Mouse (Mus musculus): Measurements from ENCODE around the gene Ebpl. TPM values are rescaled to one million over a fixed set of nuclear protein-coding genes. Genes with fewer than 3 reads are reported as not detected.

Gene Ebpl
- total and polyA plus RNA-seq, 2 experiments = 17.6 to 19.5 TPM

- 55% methylated on average over 16 of the region's 16 CpGs for WGBS
- no peaks in the 10 kb centered on the region for H3K36me3 ChIP-seq (ENCODE audit: control insufficient read depth, insufficient read depth, low read length)
- no peaks in the 10 kb centered on the region for H3K4me1 ChIP-seq (ENCODE audit: control insufficient read depth, insufficient read depth, low read length)
- no peaks in the 10 kb centered on the region for H3K79me2 ChIP-seq (ENCODE audit: control insufficient read depth, insufficient read depth, low read length)
- peak; percentile 66 for DNase-seq (ENCODE audit: extremely low read depth, low read depth, low spot score)
- TF ChIP-seq POLR2A (IDR thresholded peaks at IDR 0.05; ENCODE audit: extremely low read depth, insufficient read depth, low read length) (no peak), CTCF (IDR thresholded peaks at IDR 0.05; ENCODE audit: low read depth, low read length) (peak; percentile 72)
- H3K4me3 ChIP-seq (ENCODE audit: insufficient read depth, low read depth, low read length) = no peak overlapping the region
- H3K9ac ChIP-seq (ENCODE audit: low read depth, low read length) = no peak overlapping the region
- H3K27ac ChIP-seq (replicated peaks; ENCODE audit: insufficient read depth, low read depth, low read length) = no peak overlapping the region
- H3K27me3 ChIP-seq (ENCODE audit: control insufficient read depth, insufficient read depth, low read length) = no peaks in the 10 kb centered on the region; the same call in 1 of the 2 replicates
These were observed 66.1 kb downstream of the Ebpl start for GRCm38 (mm10) chr14:61293884-61294737.

GRCm38 (mm10) chr14:61290664-61291063 is 69.6 kb downstream of the Ebpl start:
- Histone ChIP-seq H3K9ac (ENCODE audit: low read depth, low read length) (no peak overlapping the region), H3K4me1 (ENCODE audit: control insufficient read depth, insufficient read depth, low read length) (no peaks in the 10 kb centered on the region), H3K27ac (replicated peaks; ENCODE audit: insufficient read depth, low read depth, low read length) (no peak overlapping the region), H3K79me2 (ENCODE audit: control insufficient read depth, insufficient read depth, low read length) (no peaks in the 10 kb centered on the region), H3K36me3 (ENCODE audit: control insufficient read depth, insufficient read depth, low read length) (no peaks in the 10 kb centered on the region), H3K4me3 (ENCODE audit: insufficient read depth, low read depth, low read length) (no peak overlapping the region), H3K27me3 (ENCODE audit: control insufficient read depth, insufficient read depth, low read length) (no peaks in the 10 kb centered on the region; the same call in 1 of the 2 replicates)
- TF ChIP-seq POLR2A (IDR thresholded peaks at IDR 0.05; ENCODE audit: extremely low read depth, insufficient read depth, low read length) (no peak), CTCF (IDR thresholded peaks at IDR 0.05; ENCODE audit: low read depth, low read length) (no peak)
- WGBS = 33% methylated on average over 3 of the region's 3 CpGs
- DNase-seq (ENCODE audit: extremely low read depth, low read depth, low spot score) = peak; percentile 34

- H3K27ac ChIP-seq (replicated peaks; ENCODE audit: insufficient read depth, low read depth, low read length) = no peak overlapping the region
- no peaks in the 10 kb centered on the region for H3K79me2 ChIP-seq (ENCODE audit: control insufficient read depth, insufficient read depth, low read length)
- H3K4me3 ChIP-seq (ENCODE audit: insufficient read depth, low read depth, low read length) = no peak overlapping the region
- no peaks in the 10 kb centered on the region for H3K36me3 ChIP-seq (ENCODE audit: control insufficient read depth, insufficient read depth, low read length)
- WGBS = 42% methylated on average over 19 of the region's 19 CpGs
- no peak overlapping the region for H3K9ac ChIP-seq (ENCODE audit: low read depth, low read length)
- TF ChIP-seq CTCF (IDR thresholded peaks at IDR 0.05; ENCODE audit: low read depth, low read length) (no peak), POLR2A (IDR thresholded peaks at IDR 0.05; ENCODE audit: extremely low read depth, insufficient read depth, low read length) (no peak)
- H3K4me1 ChIP-seq (ENCODE audit: control insufficient read depth, insufficient read depth, low read length) = no peaks in the 10 kb centered on the region
- no peak for DNase-seq (ENCODE audit: extremely low read depth, low read depth, low spot score)
- H3K27me3 ChIP-seq (ENCODE audit: control insufficient read depth, insufficient read depth, low read length) = no peaks in the 10 kb centered on the region
These were observed 71.5 kb downstream of the Ebpl start for GRCm38 (mm10) chr14:61288606-61289286.

Other genes with a start within 250 kb of the Ebpl start
- 1.8 and 2.1 TPM in 2 replicates for gene Sacs, start 222.0 kb downstream of the Ebpl start, total RNA-seq (2014; rRNA removed)
- gene Sacs, start 222.0 kb downstream of the Ebpl start, polyA plus RNA-seq (2012; rRNA removed) = 0.06 and 0.10 TPM in 2 replicates
- 0.18 TPM in 1 of 2 replicates, not detected in the other for gene Sgcg, start 101.9 kb downstream of the Ebpl start, total RNA-seq (2014; rRNA removed)
- gene Sgcg, start 101.9 kb downstream of the Ebpl start, polyA plus RNA-seq (2012; rRNA removed) = not detected in 2 replicates
- gene Arl11, start 50.7 kb downstream of the Ebpl start, total RNA-seq (2014; rRNA removed) = 0.28 and 0.40 TPM in 2 replicates
- 0.07 and 0.37 TPM in 2 replicates for gene Arl11, start 50.7 kb downstream of the Ebpl start, polyA plus RNA-seq (2012; rRNA removed)
- gene Kpna3, start 79.4 kb upstream of the Ebpl start, total RNA-seq (2014; rRNA removed) = 24.7 and 24.9 TPM in 2 replicates
- 5.1 and 5.7 TPM in 2 replicates for gene Kpna3, start 79.4 kb upstream of the Ebpl start, polyA plus RNA-seq (2012; rRNA removed)
- 19.5 and 20.7 TPM in 2 replicates for gene Spryd7, start 196.4 kb upstream of the Ebpl start, total RNA-seq (2014; rRNA removed)
- gene Spryd7, start 196.4 kb upstream of the Ebpl start, polyA plus RNA-seq (2012; rRNA removed) = 15.1 and 17.5 TPM in 2 replicates
- 1.0 and 1.2 TPM in 2 replicates for gene Trim13, start 237.8 kb upstream of the Ebpl start, total RNA-seq (2014; rRNA removed)
- gene Trim13, start 237.8 kb upstream of the Ebpl start, polyA plus RNA-seq (2012; rRNA removed) = 0.20 and 0.64 TPM in 2 replicates
- gene Kcnrg, start 247.0 kb upstream of the Ebpl start, total RNA-seq (2014; rRNA removed) = 0.07 TPM in 1 of 2 replicates, not detected in the other
- not detected in 2 replicates for gene Kcnrg, start 247.0 kb upstream of the Ebpl start, polyA plus RNA-seq (2012; rRNA removed)

Data from liver, adult 2 months (tissue).